Mouse (Mus musculus): ENCODE data around the gene Carm1.
A peak's percentile ranks its signal among the peaks of the same experiment; 100 is the strongest.
"Not testable (repeated sequence)": the region's sequence is repeated elsewhere in the genome, so short reads cannot be mapped to it uniquely, and the experiment has no call there.

The Carm1 gene

GRCm38 (mm10) chr9:21539981-21540753 is 6.5 kb upstream of the Carm1 start:
- no peak for DNase-seq

- not testable (repeated sequence) for DNase-seq
These were observed 4.7 kb upstream of the Carm1 start for GRCm38 (mm10) chr9:21542001-21542400.

GRCm38 (mm10) chr9:21545351-21545915 is 1.3 kb upstream of the Carm1 start:
- DNase-seq, result no peak

- DNase-seq, result peak; percentile 100
These were observed 542 bp upstream of the Carm1 start for GRCm38 (mm10) chr9:21545916-21546788.

- peak; percentile 79 for DNase-seq
These were observed 614 bp downstream of the Carm1 start for GRCm38 (mm10) chr9:21547075-21547941.

GRCm38 (mm10) chr9:21551049-21551448 is 4.4 kb downstream of the Carm1 start:
- DNase-seq, result no peak

- no peak for DNase-seq
These were observed 7.0 kb downstream of the Carm1 start for GRCm38 (mm10) chr9:21553607-21554273.

GRCm38 (mm10) chr9:21555198-21555742 is 8.6 kb downstream of the Carm1 start:
- DNase-seq, result peak; percentile 41

- no peak for DNase-seq
These were observed 10.3 kb downstream of the Carm1 start for GRCm38 (mm10) chr9:21556996-21557395.

- no peak for DNase-seq
These were observed 10.9 kb downstream of the Carm1 start for GRCm38 (mm10) chr9:21557556-21557955.

GRCm38 (mm10) chr9:21558366-21558765 is 11.7 kb downstream of the Carm1 start:
- DNase-seq, result peak; percentile 82

- DNase-seq, result peak; percentile 24
These were observed 12.5 kb downstream of the Carm1 start for GRCm38 (mm10) chr9:21559151-21559550.

GRCm38 (mm10) chr9:21564420-21564819 is 17.7 kb downstream of the Carm1 start:
- no peak for DNase-seq

- DNase-seq, result peak; percentile 34
These were observed 18.4 kb downstream of the Carm1 start for GRCm38 (mm10) chr9:21565004-21565586.

- no peak for DNase-seq
These were observed 19.8 kb downstream of the Carm1 start for GRCm38 (mm10) chr9:21566538-21566937.

- DNase-seq, result no peak
These were observed 20.4 kb downstream of the Carm1 start for GRCm38 (mm10) chr9:21567051-21567450.

- DNase-seq, result no peak
These were observed 22.1 kb downstream of the Carm1 start for GRCm38 (mm10) chr9:21568657-21569255.

- DNase-seq, result no peak
These were observed 27.5 kb downstream of the Carm1 start for GRCm38 (mm10) chr9:21574012-21574801.

- DNase-seq, result no peak
These were observed 28.6 kb downstream of the Carm1 start for GRCm38 (mm10) chr9:21575253-21575652.

- DNase-seq, result no peak
These were observed 29.6 kb downstream of the Carm1 start for GRCm38 (mm10) chr9:21576286-21576685.

All from liver (tissue).